Mouse (Mus musculus) ES-Bruce4 (cell line): ENCODE measurements around the gene Olfm1.

Experiments
- CTCF ChIP-seq: IDR thresholded peaks from one replicate; pipeline ENCODE4 v1.8.1; 2011; ENCODE audit warnings: low read depth, low read length
- EP300 ChIP-seq: IDR thresholded peaks from 2 replicates; pipeline ENCODE4 v1.6.1; 2011; ENCODE audit warnings: low read depth, low read length; ENCODE audit not compliant: insufficient read depth
- POLR2A ChIP-seq: IDR thresholded peaks from one replicate; pipeline ENCODE4 v1.8.1; 2011; ENCODE audit warnings: low read length; ENCODE audit not compliant: insufficient read depth

- TF ChIP-seq CTCF: no peak
- no peak for TF ChIP-seq POLR2A
- TF ChIP-seq EP300: no peak
These were observed 15.4 kb downstream of the Olfm1 start for GRCm38 (mm10) chr2:28208130-28208745.
